In the genomic region with DNA sequence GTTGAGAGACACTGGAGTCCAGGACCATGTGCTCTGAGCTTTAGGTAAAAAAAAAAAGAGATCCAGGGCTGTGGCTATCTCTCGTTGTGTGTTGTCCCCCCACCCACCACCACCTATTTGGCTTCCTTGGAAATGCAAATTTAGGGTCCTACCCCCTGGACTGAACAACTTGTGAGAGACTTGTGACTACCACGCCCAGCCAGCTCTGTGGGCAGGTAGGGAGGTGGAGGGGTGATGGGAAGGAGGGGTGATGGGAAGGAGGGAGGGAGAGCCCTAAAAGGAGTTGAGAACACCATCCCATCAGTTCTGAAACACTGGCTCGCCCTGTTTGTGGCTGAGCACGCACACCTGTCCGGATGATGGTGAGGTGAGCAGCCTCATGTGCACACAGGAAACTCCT, we compare ENCODE assay signal across 25 mouse cellular contexts.
A peak's percentile ranks its signal among the peaks of the same experiment; 100 is the strongest.
DNase-seq lines count a peak whose midpoint lies in the region; ATAC-seq and TF ChIP-seq lines count a peak whose summit lies in the region.
"Had no signal": no experiment of that assay in that cellular context is flagged by ENCODE, and none has a peak within 500 bp of the region (broad histone marks: within the 10 kb centered on the region; RNA-seq: fewer than 3 reads in every experiment).

No protein-coding gene starts in this region.

- H3K27ac ChIP-seq in ES-Bruce4 (ENCODE audit: insufficient read depth, low read length): peak overlapping the region; percentile 85
- H3K27ac ChIP-seq in ES-E14 (ENCODE audit: insufficient read depth, low read depth, low read length, poor library complexity, severe bottlenecking): peak overlapping the region; percentile 78; the same call in 1 of the 2 replicates
- H3K27ac ChIP-seq: embryonic facial prominence, embryonic 13.5 days; embryonic facial prominence, embryonic 15.5 days; forebrain, embryonic 10.5 days; forebrain, embryonic 12.5 days had no signal

- H3K27me3 ChIP-seq in megakaryocyte, embryonic 14.5 days (replicated peaks): peaks cover 23% of the 10 kb centered on the region
- no peaks in the 10 kb centered on the region for H3K27me3 ChIP-seq in ES-Bruce4 (ENCODE audit: control insufficient read depth, insufficient read depth, low read length, poor library complexity, severe bottlenecking)
- H3K27me3 ChIP-seq: embryonic facial prominence, embryonic 13.5 days; embryonic facial prominence, embryonic 15.5 days; forebrain, embryonic 12.5 days had no signal

- no peak for TF ChIP-seq CTCF in ES-Bruce4 (IDR thresholded peaks at IDR 0.05; ENCODE audit: low read depth, low read length)

- no peaks in the 10 kb centered on the region for H3K9me3 ChIP-seq in megakaryocyte, embryonic 14.5 days
- H3K9me3 ChIP-seq in ES-Bruce4 (replicated peaks; ENCODE audit: control insufficient read depth, insufficient read depth, low read length, poor library complexity, severe bottlenecking) (no peaks in the 10 kb centered on the region), ES-E14 (ENCODE audit: control insufficient read depth, insufficient read depth, low read depth, low read length) (no peaks in the 10 kb centered on the region)
- H3K9me3 ChIP-seq: embryonic facial prominence, embryonic 13.5 days; embryonic facial prominence, embryonic 15.5 days; forebrain, embryonic 10.5 days; forebrain, embryonic 12.5 days had no signal

- no peak for ATAC-seq in megakaryocyte, adult 5-6 weeks (ENCODE audit: poor library complexity, severe bottlenecking)
- ATAC-seq in inflammation-experienced regulatory T-cells, adult 6 months: no peak
- ATAC-seq: forebrain, embryonic 14.5 days; forebrain, embryonic 16.5 days had no signal

- H3K4me1 ChIP-seq in megakaryocyte, embryonic 14.5 days: no peaks in the 10 kb centered on the region
- H3K4me1 ChIP-seq in ES-Bruce4 (ENCODE audit: control insufficient read depth, insufficient read depth, low read length) (peaks cover 11% of the 10 kb centered on the region), ES-E14 (ENCODE audit: control insufficient read depth in 2 of 2, insufficient read depth in 2 of 2, low read length in 2 of 2, poor library complexity in 1 of 2) (peaks cover 18 to 36% of the 10 kb centered on the region in 2 experiments; a peak in 3 of 4 replicates)

- peak; percentile 100 for TF ChIP-seq EP300 in ES-Bruce4 (IDR thresholded peaks at IDR 0.05; ENCODE audit: insufficient read depth, low read depth, low read length)

- H3K9ac ChIP-seq in ES-Bruce4 (ENCODE audit: low read depth, poor library complexity, severe bottlenecking): 0 out of 2 replicates have a peak overlapping the region, but pooled peaks have one; percentile 37
- H3K9ac ChIP-seq in ES-E14 (ENCODE audit: insufficient read depth, low read depth, low read length, poor library complexity, severe bottlenecking): no peak overlapping the region; the same call in 1 of the 2 replicates
- H3K9ac ChIP-seq: embryonic facial prominence, embryonic 13.5 days; embryonic facial prominence, embryonic 15.5 days; forebrain, embryonic 12.5 days had no signal

- H3K4me3 ChIP-seq in megakaryocyte, embryonic 14.5 days (replicated peaks): peak overlapping the region; percentile 38
- peak overlapping the region; percentile 16 for H3K4me3 ChIP-seq in ES-Bruce4 (ENCODE audit: low read depth, low read length)
- H3K4me3 ChIP-seq in ES-E14 (ENCODE audit: insufficient read depth in 1 of 2, low read depth in 1 of 2, low read length in 2 of 2, poor library complexity in 1 of 2, severe bottlenecking in 1 of 2): peak overlapping the region; percentile 26 to 29
- H3K4me3 ChIP-seq: embryonic facial prominence, embryonic 13.5 days; embryonic facial prominence, embryonic 15.5 days; erythroblast, embryonic 14.5 days; forebrain, embryonic 10.5 days; forebrain, embryonic 12.5 days had no signal

- TF ChIP-seq POLR2A in ES-Bruce4 (IDR thresholded peaks at IDR 0.05; ENCODE audit: insufficient read depth, low read length): no peak

- H3K36me3 ChIP-seq in megakaryocyte, embryonic 14.5 days (replicated peaks; ENCODE audit: low read length): no peaks in the 10 kb centered on the region
- H3K36me3 ChIP-seq in ES-Bruce4 (ENCODE audit: control insufficient read depth, insufficient read depth, low read length, poor library complexity, severe bottlenecking): peaks cover 71% of the 10 kb centered on the region
- peaks cover 50% of the 10 kb centered on the region for H3K36me3 ChIP-seq in ES-E14 (ENCODE audit: control insufficient read depth, insufficient read depth, low read length, poor library complexity, severe bottlenecking)
- H3K36me3 ChIP-seq: embryonic facial prominence, embryonic 13.5 days; embryonic facial prominence, embryonic 15.5 days; forebrain, embryonic 10.5 days; forebrain, embryonic 12.5 days had no signal

- no peak for DNase-seq in ES-E14 (ENCODE audit: low read depth, low spot score)
- peak; percentile 80 for DNase-seq in ZHBTc4 (ENCODE audit: low read depth, low spot score)
- no peak for DNase-seq in urinary bladder, adult 2 months (ENCODE audit: low spot score)
- DNase-seq in urinary bladder, postnatal 36 days (ENCODE audit: low spot score in 2 of 2): no peak
- DNase-seq: adrenal gland, adult 2 months; adrenal gland, postnatal 10 days; adrenal gland, postnatal 25 days; cerebellum, adult 11 months; cerebellum, adult 18-20 months; cerebellum, adult 8-10 months; cerebellum, adult 9-11 months; cerebellum, postnatal 14 days; cerebellum, postnatal 36 days; embryo, embryonic 11 days had no signal

- in situ Hi-C loops in ES-E14 (cut with MboI; ENCODE audit: low sequenced_read_pairs in 2 of 2, unreplicated experiment in 2 of 2): no loop called here

TF ChIP-seq in ES-E14, 5 proteins besides CTCF, POLR2A, EP300 and RAD21:
- TF ChIP-seq ZC3H11A (IDR thresholded peaks at IDR 0.05; ENCODE audit: borderline replicate concordance, low read depth, low read length) (no peak), ZNF384 (IDR thresholded peaks at IDR 0.05; ENCODE audit: low read depth, low read length) (peak; percentile 89)
